Mouse (Mus musculus) ovary, adult 10 weeks (tissue): ENCODE data around the gene Pou1f1. TPM values are rescaled to one million over a fixed set of nuclear protein-coding genes. Genes with fewer than 3 reads are reported as not detected.

Source experiments
- polyA plus RNA-seq: library from polyadenylated mRNA; stranded (reverse); fragments of 350-450 nt; fragmentation: Illumina TruSeq; extraction: RNeasy Lipid Tissue Mini Kit (QIAGEN cat#74804); gene quantifications from one replicate; pipeline ENCODE4 v1.2.3, GENCODE M21; 2014

Gene Pou1f1
- polyA plus RNA-seq = not detected

DNA sequence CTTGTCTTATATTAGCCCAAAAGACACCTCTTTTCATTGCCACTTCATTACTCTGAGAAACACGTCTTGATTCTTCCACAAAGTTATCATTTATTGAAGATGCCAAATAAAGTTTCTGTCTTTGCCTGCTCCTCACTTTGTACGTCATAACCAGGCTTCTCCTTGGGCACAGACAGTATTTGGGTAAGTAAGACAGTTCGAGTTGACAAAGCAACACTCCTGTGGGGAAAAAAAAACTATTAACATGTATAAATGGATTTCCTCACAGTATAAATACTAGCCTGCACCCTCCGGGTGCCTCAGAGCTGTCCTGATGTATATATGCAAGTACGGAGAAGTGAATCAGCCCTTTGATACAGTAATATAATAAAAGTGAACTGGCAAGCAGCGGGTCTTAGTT is at the start of gene Pou1f1:
Gene Pou1f1, plus strand, starts transcription at position 301 of the 400 bp plus-strand sequence.

GRCm38 (mm10) chr16:65561963-65562863 is 41.9 kb downstream of the Pou1f1 start, which contains the start of gene Chmp2b:
Gene Chmp2b, minus strand, starts transcription at chr16:65562726.

Other genes starting within 250 kb of the Pou1f1 start
- gene Chmp2b, start 42.2 kb downstream of the Pou1f1 start, polyA plus RNA-seq = 270 TPM